Mouse (Mus musculus) left cerebral cortex, postnatal 36 days (tissue): ENCODE results near the gene Lcorl. TPM values are rescaled to one million over a fixed set of nuclear protein-coding genes. Genes with fewer than 3 reads are reported as not detected.
A peak's percentile ranks its signal among the peaks of the same experiment; 100 is the strongest.

Experiments
- DNase-seq, 2 experiments: peaks; one replicate each; pipeline ENCODE4 v3.0.0; 2021 to 2022; ENCODE audit warnings: low spot score in 2 of 2, mixed read lengths in 1 of 2
- intact Hi-C: fragments of 180-260 bp; cut with DNase I; formaldehyde crosslinking; loops from one replicate; pipeline ENCODE4 v1.15.1; 2025
- total RNA-seq, 2 experiments: library from RNA; stranded (reverse); gene quantifications; 2 replicates each; pipeline ENCODE4 v1.2.3; 2021

Lcorl gene
- 10 to 100 TPM; 26.0 to 31.8 TPM for total RNA-seq

- peak; percentile 92 to 94 for DNase-seq
- intact Hi-C loops: loop anchor here (5.0 kb wide), 2 partner anchors 100 to 490 kb away; no protein-coding TSS in a partner anchor
Observed at GRCm38 (mm10) chr5:45857254-45858011, at the start of gene Lcorl. Lcorl (minus strand) TSS chr5:45857615.

- no peak for DNase-seq
- intact Hi-C loops: no loop called here
Observed at GRCm38 (mm10) chr5:45904683-45905082, 47.3 kb upstream of the Lcorl start.

GRCm38 (mm10) chr5:45903246-45903645, 45.8 kb upstream of the Lcorl start:
- intact Hi-C loops: no loop called here
- DNase-seq: no peak

- intact Hi-C loops: no loop called here
- DNase-seq: no peak
Observed at GRCm38 (mm10) chr5:45895362-45895761, 37.9 kb upstream of the Lcorl start.

- no peak for DNase-seq
- intact Hi-C loops: no loop called here
Observed at GRCm38 (mm10) chr5:45893696-45894095, 36.3 kb upstream of the Lcorl start.

GRCm38 (mm10) chr5:45876328-45876727, 18.9 kb upstream of the Lcorl start:
- intact Hi-C loops: no loop called here

GRCm38 (mm10) chr5:45875472-45875871, 18.1 kb upstream of the Lcorl start:
- no peak for DNase-seq
- intact Hi-C loops: no loop called here

More at GRCm38 (mm10) chr5:45876328-45876727, 18.9 kb upstream of the Lcorl start:
- DNase-seq: no peak

GRCm38 (mm10) chr5:45874284-45875030, 17.0 kb upstream of the Lcorl start:
- intact Hi-C loops: no loop called here
- no peak for DNase-seq

- DNase-seq: no peak
- intact Hi-C loops: loop anchor here (5.0 kb wide), 2 partner anchors 101 to 489 kb away; no protein-coding TSS in a partner anchor
Observed at GRCm38 (mm10) chr5:45858368-45858767, 953 bp upstream of the Lcorl start.

- DNase-seq: no peak
- intact Hi-C loops: loop anchor here (5.0 kb wide), 2 partner anchors 100 to 490 kb away; no protein-coding TSS in a partner anchor
Observed at GRCm38 (mm10) chr5:45856876-45857253, 550 bp downstream of the Lcorl start.

- DNase-seq: peak; percentile 60 to 64
- intact Hi-C loops: loop anchor here (5.0 kb wide), 2 partner anchors 99 to 491 kb away; no protein-coding TSS in a partner anchor
Observed at GRCm38 (mm10) chr5:45856303-45856821, 1.1 kb downstream of the Lcorl start.

- DNase-seq: peak in 1 of 2 experiments; percentile 52
- intact Hi-C loops: loop anchor here (5.0 kb wide), 2 partner anchors 98 to 492 kb away; no protein-coding TSS in a partner anchor
Observed at GRCm38 (mm10) chr5:45855526-45856302, 1.7 kb downstream of the Lcorl start.

- DNase-seq: no peak
- intact Hi-C loops: no loop called here
Observed at GRCm38 (mm10) chr5:45844723-45845122, 12.7 kb downstream of the Lcorl start.

GRCm38 (mm10) chr5:45835131-45835530, 22.3 kb downstream of the Lcorl start:
- no peak for DNase-seq
- intact Hi-C loops: no loop called here

GRCm38 (mm10) chr5:45811527-45811926, 45.9 kb downstream of the Lcorl start:
- intact Hi-C loops: no loop called here

GRCm38 (mm10) chr5:45791864-45792263, 65.6 kb downstream of the Lcorl start:
- DNase-seq: no peak
- intact Hi-C loops: no loop called here

More at GRCm38 (mm10) chr5:45811527-45811926, 45.9 kb downstream of the Lcorl start:
- DNase-seq: no peak

- DNase-seq: no peak
- intact Hi-C loops: no loop called here
Observed at GRCm38 (mm10) chr5:45790221-45790620, 67.2 kb downstream of the Lcorl start.

- intact Hi-C loops: loop anchor here (2.0 to 10.0 kb wide), 3 partner anchors 100 to 589 kb away; partner anchors contain the start of gene Lcorl
- DNase-seq: no peak
Observed at GRCm38 (mm10) chr5:45757502-45758121, 99.8 kb downstream of the Lcorl start.

GRCm38 (mm10) chr5:45737911-45738310, 119.5 kb downstream of the Lcorl start:
- intact Hi-C loops: no loop called here
- no peak for DNase-seq
